Mouse (Mus musculus): ENCODE data around the gene Arhgef7. TPM values are rescaled to one million over a fixed set of nuclear protein-coding genes. Genes with fewer than 3 reads are reported as not detected.

The Arhgef7 gene
- total and polyA plus RNA-seq, 2 experiments from 2014 or later: 53.9 to 105 TPM

- H3K4me2 ChIP-seq (ENCODE audit: low read depth, low read length): no peak overlapping the region
- H3K9me3 ChIP-seq (ENCODE audit: low read length): no peaks in the 10 kb centered on the region
- H3K4me1 ChIP-seq (ENCODE audit: insufficient read depth, low read length): 0 out of 2 replicates have a peak, but pooled peaks cover 3% of the 10 kb centered on the region
- no peak for ATAC-seq
- H3K27ac ChIP-seq: no peak overlapping the region
- TF ChIP-seq CTCF (IDR thresholded peaks at IDR 0.05; ENCODE audit: low read depth): no peak
- no peak overlapping the region for H3K4me3 ChIP-seq (ENCODE audit: low read length)
- no peak overlapping the region for H3K9ac ChIP-seq (replicated peaks; ENCODE audit: low read length)
- 84% methylated on average over 15 of the region's 15 CpGs for WGBS
- no peak for DNase-seq (ENCODE audit: low spot score)
- H3K27me3 ChIP-seq (ENCODE audit: insufficient read depth, low read length): no peaks in the 10 kb centered on the region
- H3K36me3 ChIP-seq (ENCODE audit: insufficient read depth, low read length): no peaks in the 10 kb centered on the region; the same call in 1 of the 2 replicates
These were observed 8.2 kb downstream of the Arhgef7 start for GRCm38 (mm10) chr8:11735672-11736235.

DNA sequence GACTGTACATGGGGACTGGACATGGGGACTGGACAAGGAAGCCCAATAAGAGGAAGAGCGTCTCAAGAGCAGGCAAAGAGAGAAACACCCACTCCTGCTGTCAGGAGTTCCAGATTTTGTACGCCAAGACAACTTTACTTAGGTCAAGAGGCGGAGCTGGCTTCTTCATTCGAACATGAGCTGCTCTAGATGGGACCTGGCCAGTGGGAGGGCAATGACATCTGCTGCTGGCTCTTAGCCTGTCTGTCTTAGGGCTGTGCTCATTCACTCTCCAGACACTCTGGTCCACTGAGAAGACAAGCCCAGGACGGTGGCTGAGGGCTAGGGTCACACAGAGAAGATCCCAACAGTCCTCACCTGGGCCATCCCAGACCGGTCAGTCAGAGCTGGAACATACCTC, 9.6 kb downstream of the Arhgef7 start:
- no peaks in the 10 kb centered on the region for H3K27me3 ChIP-seq (ENCODE audit: insufficient read depth, low read length)
- no peak overlapping the region for H3K9ac ChIP-seq (replicated peaks; ENCODE audit: low read length)
- no peaks in the 10 kb centered on the region for H3K4me1 ChIP-seq (ENCODE audit: insufficient read depth, low read length)
- TF ChIP-seq CTCF (IDR thresholded peaks at IDR 0.05; ENCODE audit: low read depth): no peak
- ATAC-seq (no peak), DNase-seq (ENCODE audit: low spot score) (no peak)
- H3K27ac ChIP-seq: no peak overlapping the region
- no peak overlapping the region for H3K4me3 ChIP-seq (ENCODE audit: low read length)
- no peaks in the 10 kb centered on the region; the same call in 1 of the 2 replicates for H3K36me3 ChIP-seq (ENCODE audit: insufficient read depth, low read length)
- H3K4me2 ChIP-seq (ENCODE audit: low read depth, low read length): no peak overlapping the region
- H3K9me3 ChIP-seq (ENCODE audit: low read length): no peaks in the 10 kb centered on the region
- 81% methylated on average over 6 of the region's 6 CpGs for WGBS

GRCm38 (mm10) chr8:11739082-11739481, 11.6 kb downstream of the Arhgef7 start:
- DNase-seq (ENCODE audit: low spot score) (no peak), ATAC-seq (no peak)
- 86% methylated on average over 5 of the region's 5 CpGs for WGBS
- H3K9ac ChIP-seq (replicated peaks; ENCODE audit: low read length): no peak overlapping the region
- no peaks in the 10 kb centered on the region for H3K27me3 ChIP-seq (ENCODE audit: insufficient read depth, low read length)
- no peak overlapping the region for H3K27ac ChIP-seq
- TF ChIP-seq CTCF (IDR thresholded peaks at IDR 0.05; ENCODE audit: low read depth): 0 out of 2 replicates have a peak, but pooled peaks have one; percentile 14
- H3K4me2 ChIP-seq (ENCODE audit: low read depth, low read length): no peak overlapping the region
- no peaks in the 10 kb centered on the region for H3K4me1 ChIP-seq (ENCODE audit: insufficient read depth, low read length)
- no peaks in the 10 kb centered on the region; the same call in 1 of the 2 replicates for H3K36me3 ChIP-seq (ENCODE audit: insufficient read depth, low read length)
- no peak overlapping the region for H3K4me3 ChIP-seq (ENCODE audit: low read length)
- no peaks in the 10 kb centered on the region for H3K9me3 ChIP-seq (ENCODE audit: low read length)

DNA sequence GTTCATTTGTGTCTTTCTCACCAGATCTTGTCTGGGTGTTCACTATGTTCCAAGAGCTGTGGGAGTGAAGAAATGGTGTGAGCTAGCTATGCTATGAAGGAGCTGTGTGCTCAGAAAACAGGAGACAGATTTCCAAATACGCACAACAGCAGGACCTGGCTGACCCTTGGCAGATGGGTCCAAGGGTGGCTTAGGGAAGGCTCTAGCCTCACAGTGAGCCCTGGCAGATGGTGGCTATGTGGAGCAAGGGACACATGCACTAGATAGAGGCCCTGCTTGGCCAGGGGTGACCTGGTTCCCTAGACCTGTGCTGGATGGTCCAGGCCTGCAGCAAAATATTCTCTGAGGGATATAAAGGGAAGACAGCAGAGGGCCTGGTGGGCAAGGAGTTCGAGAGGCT, 13.3 kb downstream of the Arhgef7 start:
- TF ChIP-seq CTCF (IDR thresholded peaks at IDR 0.05; ENCODE audit: low read depth): no peak
- no peak overlapping the region for H3K9ac ChIP-seq (replicated peaks; ENCODE audit: low read length)
- H3K36me3 ChIP-seq (ENCODE audit: insufficient read depth, low read length): no peaks in the 10 kb centered on the region; the same call in 1 of the 2 replicates
- no peak overlapping the region for H3K4me3 ChIP-seq (ENCODE audit: low read length)
- H3K4me2 ChIP-seq (ENCODE audit: low read depth, low read length): no peak overlapping the region
- H3K27me3 ChIP-seq (ENCODE audit: insufficient read depth, low read length): no peaks in the 10 kb centered on the region
- WGBS: 73% methylated on average over 2 of the region's 2 CpGs
- no peak for DNase-seq (ENCODE audit: low spot score)
- H3K4me1 ChIP-seq (ENCODE audit: insufficient read depth, low read length): no peaks in the 10 kb centered on the region
- no peak for ATAC-seq
- H3K27ac ChIP-seq: no peak overlapping the region
- no peaks in the 10 kb centered on the region for H3K9me3 ChIP-seq (ENCODE audit: low read length)

DNA sequence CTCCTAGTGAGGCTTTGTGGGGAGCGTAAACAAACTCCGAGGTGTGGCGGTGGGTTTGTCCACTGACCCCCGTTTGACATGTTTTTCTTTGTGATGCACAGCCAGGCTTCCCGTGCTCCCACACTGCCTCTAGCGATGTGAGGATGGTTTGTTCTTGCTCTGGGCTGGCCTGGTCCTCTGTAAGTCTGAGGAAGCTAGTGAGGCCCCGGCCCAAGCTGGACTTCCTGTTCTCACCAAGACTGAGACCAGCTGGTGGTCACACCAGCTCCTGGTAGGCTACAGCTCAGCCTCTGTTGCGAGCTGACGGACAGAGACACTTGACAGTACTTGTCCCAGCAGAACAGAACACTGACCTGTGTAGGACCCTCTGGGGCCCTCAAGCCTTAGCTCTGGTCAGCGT, 16.1 kb downstream of the Arhgef7 start:
- no peak overlapping the region for H3K4me3 ChIP-seq (ENCODE audit: low read length)
- TF ChIP-seq CTCF (IDR thresholded peaks at IDR 0.05; ENCODE audit: low read depth): no peak
- H3K27ac ChIP-seq: no peak overlapping the region
- 75% methylated on average over 10 of the region's 10 CpGs for WGBS
- no peaks in the 10 kb centered on the region for H3K27me3 ChIP-seq (ENCODE audit: insufficient read depth, low read length)
- no peaks in the 10 kb centered on the region for H3K36me3 ChIP-seq (ENCODE audit: insufficient read depth, low read length)
- no peak overlapping the region for H3K4me2 ChIP-seq (ENCODE audit: low read depth, low read length)
- DNase-seq (ENCODE audit: low spot score) (no peak), ATAC-seq (no peak)
- H3K4me1 ChIP-seq (ENCODE audit: insufficient read depth, low read length): no peaks in the 10 kb centered on the region
- no peaks in the 10 kb centered on the region for H3K9me3 ChIP-seq (ENCODE audit: low read length)
- no peak overlapping the region for H3K9ac ChIP-seq (replicated peaks; ENCODE audit: low read length)

GRCm38 (mm10) chr8:11746850-11747600, 19.5 kb downstream of the Arhgef7 start:
- no peaks in the 10 kb centered on the region for H3K9me3 ChIP-seq (ENCODE audit: low read length)
- ATAC-seq: no peak
- H3K27ac ChIP-seq: no peak overlapping the region
- H3K4me2 ChIP-seq (ENCODE audit: low read depth, low read length): no peak overlapping the region
- no peak overlapping the region for H3K9ac ChIP-seq (replicated peaks; ENCODE audit: low read length)
- no peaks in the 10 kb centered on the region for H3K36me3 ChIP-seq (ENCODE audit: insufficient read depth, low read length)
- WGBS: 84% methylated on average over 11 of the region's 11 CpGs
- H3K27me3 ChIP-seq (ENCODE audit: insufficient read depth, low read length): no peaks in the 10 kb centered on the region
- H3K4me3 ChIP-seq (ENCODE audit: low read length): no peak overlapping the region
- DNase-seq (ENCODE audit: low spot score): no peak
- H3K4me1 ChIP-seq (ENCODE audit: insufficient read depth, low read length): no peaks in the 10 kb centered on the region
- no peak for TF ChIP-seq CTCF (IDR thresholded peaks at IDR 0.05; ENCODE audit: low read depth)

- H3K27me3 ChIP-seq (ENCODE audit: insufficient read depth, low read length): no peaks in the 10 kb centered on the region
- DNase-seq (ENCODE audit: low spot score) (no peak), ATAC-seq (no peak)
- H3K9ac ChIP-seq (replicated peaks; ENCODE audit: low read length): no peak overlapping the region
- H3K36me3 ChIP-seq (ENCODE audit: insufficient read depth, low read length): no peaks in the 10 kb centered on the region
- no peak overlapping the region for H3K27ac ChIP-seq
- H3K4me2 ChIP-seq (ENCODE audit: low read depth, low read length): no peak overlapping the region
- no peaks in the 10 kb centered on the region for H3K9me3 ChIP-seq (ENCODE audit: low read length)
- H3K4me3 ChIP-seq (ENCODE audit: low read length): no peak overlapping the region
- TF ChIP-seq CTCF (IDR thresholded peaks at IDR 0.05; ENCODE audit: low read depth): no peak
- 60% methylated on average over 6 of the region's 6 CpGs for WGBS
- H3K4me1 ChIP-seq (ENCODE audit: insufficient read depth, low read length): no peaks in the 10 kb centered on the region
These were observed 22.0 kb downstream of the Arhgef7 start for GRCm38 (mm10) chr8:11749472-11749871.
